Mouse (Mus musculus): ENCODE measurements around the gene Rab11fip4. TPM values are rescaled to one million over a fixed set of nuclear protein-coding genes. Genes with fewer than 3 reads are reported as not detected.

Gene Rab11fip4
- total and polyA plus RNA-seq, 3 experiments, result 13.2 to 41.6 (median 26.6) TPM

- H3K4me3 ChIP-seq (replicated peaks in 1 of 3; ENCODE audit: low read depth in 2 of 3, low read length in 2 of 3, poor library complexity in 1 of 3), result no peak overlapping the region
- H3K27me3 ChIP-seq (replicated peaks), result no peaks in the 10 kb centered on the region
- H3K9ac ChIP-seq (ENCODE audit: insufficient read depth, low read depth), result no peak overlapping the region
- in situ Hi-C loops (cut with MboI; ENCODE audit: low pct_ligation_motif_present, low pct_unique_long_range_greater_than_20kb, low sequenced_read_pairs), result no loop called here
- dilution Hi-C loops (cut with MboI; ENCODE audit: extremely low pct_ligation_motif_present, extremely low pct_unique_long_range_greater_than_20kb, low sequenced_read_pairs), result no loop called here
- peaks cover 0 to 9% of the 10 kb centered on the region in 2 experiments for H3K36me3 ChIP-seq (replicated peaks in 1 of 2; ENCODE audit: control insufficient read depth in 1 of 2, insufficient read depth in 1 of 2, low read length in 1 of 2)
- H3K27ac ChIP-seq (ENCODE audit: insufficient read depth, low read depth), result no peak overlapping the region
- H3K4me2 ChIP-seq (ENCODE audit: insufficient read depth, low read depth, poor library complexity, severe bottlenecking), result no peak overlapping the region
- no peaks in the 10 kb centered on the region for H3K79me2 ChIP-seq (replicated peaks; ENCODE audit: control insufficient read depth, extremely low read depth, insufficient read depth, poor library complexity, severe bottlenecking)
- peaks cover 19 to 36% of the 10 kb centered on the region in 2 experiments for H3K4me1 ChIP-seq (ENCODE audit: control insufficient read depth in 1 of 2, insufficient read depth in 2 of 2)
- H3K9me3 ChIP-seq (replicated peaks; ENCODE audit: low read length), result peaks cover 6% of the 10 kb centered on the region
- TF ChIP-seq MAX (IDR thresholded peaks at IDR 0.05; ENCODE audit: low read length) (no peak), SMC3 (IDR thresholded peaks at IDR 0.05; ENCODE audit: low read depth, low read length) (no peak)
- DNase-seq (ENCODE audit: extremely low read depth), result no peak
Observed at GRCm38 (mm10) chr11:79740740-79741512, 149.9 kb downstream of the Rab11fip4 start.

GRCm38 (mm10) chr11:79746552-79747102 lies 155.6 kb downstream of the Rab11fip4 start:
- no peak overlapping the region for H3K9ac ChIP-seq (ENCODE audit: insufficient read depth, low read depth)
- dilution Hi-C loops (cut with MboI; ENCODE audit: extremely low pct_ligation_motif_present, extremely low pct_unique_long_range_greater_than_20kb, low sequenced_read_pairs), result no loop called here
- peaks cover 6% of the 10 kb centered on the region for H3K9me3 ChIP-seq (replicated peaks; ENCODE audit: low read length)
- H3K4me2 ChIP-seq (ENCODE audit: insufficient read depth, low read depth, poor library complexity, severe bottlenecking), result no peak overlapping the region
- DNase-seq (ENCODE audit: extremely low read depth), result no peak
- H3K4me3 ChIP-seq (replicated peaks in 1 of 3; ENCODE audit: low read depth in 2 of 3, low read length in 2 of 3, poor library complexity in 1 of 3), result no peak overlapping the region
- in situ Hi-C loops (cut with MboI; ENCODE audit: low pct_ligation_motif_present, low pct_unique_long_range_greater_than_20kb, low sequenced_read_pairs), result no loop called here
- H3K27me3 ChIP-seq (replicated peaks), result no peaks in the 10 kb centered on the region
- TF ChIP-seq NELFE (IDR thresholded peaks at IDR 0.05; ENCODE audit: low read depth, low read length) (no peak), ZNF384 (IDR thresholded peaks at IDR 0.05; ENCODE audit: low read depth, low read length) (no peak), JUND (conservative IDR thresholded peaks at IDR 0.05; ENCODE audit: low read depth, low read length) (no peak), SIN3A (IDR thresholded peaks at IDR 0.05; ENCODE audit: low read length) (no peak), USF1 (IDR thresholded peaks at IDR 0.05; ENCODE audit: low read depth, low read length) (no peak), TCF12 (IDR thresholded peaks at IDR 0.05; ENCODE audit: low read depth, low read length) (no peak), PAX5 (IDR thresholded peaks at IDR 0.05; ENCODE audit: low read length) (no peak)
- H3K36me3 ChIP-seq (replicated peaks in 1 of 2; ENCODE audit: control insufficient read depth in 1 of 2, insufficient read depth in 1 of 2, low read length in 1 of 2), result no peaks in the 10 kb centered on the region
- no peak overlapping the region for H3K27ac ChIP-seq (ENCODE audit: insufficient read depth, low read depth)
- H3K4me1 ChIP-seq (ENCODE audit: control insufficient read depth in 1 of 2, insufficient read depth in 2 of 2), result peaks cover 14 to 27% of the 10 kb centered on the region in 2 experiments
- H3K79me2 ChIP-seq (replicated peaks; ENCODE audit: control insufficient read depth, extremely low read depth, insufficient read depth, poor library complexity, severe bottlenecking), result no peaks in the 10 kb centered on the region

Other genes with a start within 250 kb of the Rab11fip4 start
- 0.13 TPM in 2 replicates for gene Omg, start 87.1 kb upstream of the Rab11fip4 start, total RNA-seq (2012; rRNA removed)
- 0.09 TPM in 1 of 2 replicates, not detected in the other for gene Omg, start 87.1 kb upstream of the Rab11fip4 start, total RNA-seq (2014; rRNA removed)
- 0.17 TPM in 1 of 2 replicates, not detected in the other for gene Omg, start 87.1 kb upstream of the Rab11fip4 start, polyA plus RNA-seq (2012; ENCODE audit: insufficient read length, low read depth)
- 10.0 and 12.0 TPM in 2 replicates for gene Evi2b, start 67.5 kb upstream of the Rab11fip4 start, total RNA-seq (2012; rRNA removed)
- 37.9 and 40.5 TPM in 2 replicates for gene Evi2b, start 67.5 kb upstream of the Rab11fip4 start, total RNA-seq (2014; rRNA removed)
- gene Evi2b, start 67.5 kb upstream of the Rab11fip4 start, polyA plus RNA-seq (2012; ENCODE audit: insufficient read length, low read depth), result 86.9 and 105 TPM in 2 replicates
- gene Evi2, start 60.6 kb upstream of the Rab11fip4 start, total RNA-seq (2012; rRNA removed), result 1.0 and 1.2 TPM in 2 replicates
- 2.8 and 3.8 TPM in 2 replicates for gene Evi2, start 60.6 kb upstream of the Rab11fip4 start, total RNA-seq (2014; rRNA removed)
- gene Evi2, start 60.6 kb upstream of the Rab11fip4 start, polyA plus RNA-seq (2012; ENCODE audit: insufficient read length, low read depth), result 2.9 and 6.2 TPM in 2 replicates
- 87.4 and 137 TPM in 2 replicates for gene Evi2a, start 60.6 kb upstream of the Rab11fip4 start, total RNA-seq (2012; rRNA removed)
- 164 and 165 TPM in 2 replicates for gene Evi2a, start 60.6 kb upstream of the Rab11fip4 start, total RNA-seq (2014; rRNA removed)
- 138 and 140 TPM in 2 replicates for gene Evi2a, start 60.6 kb upstream of the Rab11fip4 start, polyA plus RNA-seq (2012; ENCODE audit: insufficient read length, low read depth)

Data from CH12.LX (cell line).